Mouse (Mus musculus) limb, embryonic 10.5 days (tissue): ENCODE results near the gene Klhl41. TPM values are rescaled to one million over a fixed set of nuclear protein-coding genes. Genes with fewer than 3 reads are reported as not detected.
"Not testable (repeated sequence)": the region's sequence is repeated elsewhere in the genome, so short reads cannot be mapped to it uniquely, and the experiment has no call there.

Experiments used
- DNase-seq: peaks from one replicate; pipeline ENCODE4 v3.0.0-alpha.2; 2017; ENCODE audit warnings: low spot score
- H3K27ac ChIP-seq: fragments of 300-500 bp; sonication (generic); 2 replicates; pipeline ENCODE4 v1.5.1; 2016; ENCODE audit warnings: mild to moderate bottlenecking
- H3K27me3 ChIP-seq: fragments of 300-500 bp; sonication (generic); 2 replicates; pipeline ENCODE4 v1.6.1; 2016; ENCODE audit warnings: low read depth, mild to moderate bottlenecking; ENCODE audit not compliant: poor library complexity, severe bottlenecking
- H3K36me3 ChIP-seq: fragments of 300-500 bp; sonication (generic); 2 replicates; pipeline ENCODE4 v1.6.1; 2016; ENCODE audit warnings: mild to moderate bottlenecking, moderate library complexity
- H3K4me1 ChIP-seq: fragments of 300-500 bp; sonication (generic); 2 replicates; pipeline ENCODE4 v1.6.1; 2016
- H3K4me3 ChIP-seq: fragments of 300-500 bp; sonication (generic); 2 replicates; pipeline ENCODE4 v1.5.1; 2016; ENCODE audit warnings: mild to moderate bottlenecking, moderate library complexity
- H3K9me3 ChIP-seq: fragments of 300-500 bp; sonication (generic); replicated peaks from 2 replicates; pipeline ENCODE4 v1.6.1; 2016; ENCODE audit warnings: mild to moderate bottlenecking
- WGBS: fragments of 180-500 bp; shearing (Covaris S2); methylation state at CpG from one replicate; pipeline ENCODE4 v1.1.7; 2016; 5-methylcytosine and 5-hydroxymethylcytosine counted together
- polyA plus RNA-seq: library from polyadenylated mRNA; unstranded; fragments of >200 nt; fragmentation: Nextera tagmentation; extraction: Ambion mirVana; gene quantifications from 2 replicates; pipeline ENCODE4 v1.2.1, GENCODE M21; 2016

The Klhl41 gene
- polyA plus RNA-seq, 1 experiment from 2014 or later, result 1.1 TPM

GRCm38 (mm10) chr2:69663827-69664476 lies 6.0 kb upstream of the Klhl41 start:
- no peak for DNase-seq
- Histone ChIP-seq H3K4me1 (peaks cover 5% of the 10 kb centered on the region), H3K36me3 (peaks cover 48% of the 10 kb centered on the region), H3K27me3 (no peaks in the 10 kb centered on the region), H3K4me3 (no peak overlapping the region), H3K27ac (no peak overlapping the region), H3K9me3 (no peaks in the 10 kb centered on the region)
- WGBS, result 80% methylated on average over 13 of the region's 13 CpGs

DNA sequence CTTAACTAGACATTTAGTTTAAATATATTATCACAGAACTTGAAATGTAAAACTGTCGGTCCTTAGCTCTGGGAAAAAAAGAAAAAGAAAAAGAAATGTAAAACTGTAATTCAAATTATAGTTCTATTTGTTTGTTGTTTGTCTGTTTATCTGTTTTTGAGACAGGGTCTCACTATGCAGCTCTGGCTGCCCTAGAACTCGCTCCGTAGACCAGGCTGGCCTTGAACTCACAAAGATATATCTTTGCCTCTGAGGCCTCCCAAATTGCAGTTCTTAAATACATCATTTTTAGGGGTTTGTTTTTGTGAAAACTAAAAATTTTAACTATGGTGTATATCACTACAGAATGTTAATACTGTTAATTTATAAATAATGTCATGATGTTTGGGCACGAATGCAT lies 2.3 kb upstream of the Klhl41 start:
- Histone ChIP-seq H3K36me3 (peaks cover 29% of the 10 kb centered on the region), H3K4me3 (no peak overlapping the region), H3K9me3 (no peaks in the 10 kb centered on the region), H3K4me1 (peaks cover 5% of the 10 kb centered on the region), H3K27ac (no peak overlapping the region), H3K27me3 (no peaks in the 10 kb centered on the region)
- DNase-seq, result no peak
- 96% methylated on average over 4 of the region's 4 CpGs for WGBS

DNA sequence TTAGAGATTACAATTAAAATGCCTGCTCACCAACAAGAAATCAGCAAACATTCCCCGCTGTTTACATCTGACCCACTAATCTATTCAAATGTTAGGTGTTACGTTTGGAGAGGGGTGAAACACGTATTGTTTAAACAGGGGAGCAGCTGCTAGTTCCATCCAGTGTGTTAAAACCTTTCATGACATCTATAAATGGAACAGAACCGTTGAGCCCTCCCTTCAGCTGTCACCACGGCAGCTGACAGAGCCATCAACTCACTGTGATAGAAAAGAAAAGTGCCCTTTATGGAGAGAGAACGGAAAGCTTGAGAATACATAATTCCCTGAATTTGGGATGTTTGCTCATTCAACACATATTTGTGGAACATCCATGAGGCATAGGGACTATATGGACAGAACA lies 1.5 kb upstream of the Klhl41 start:
- Histone ChIP-seq H3K4me3 (no peak overlapping the region), H3K36me3 (peaks cover 23% of the 10 kb centered on the region), H3K4me1 (peaks cover 5% of the 10 kb centered on the region), H3K9me3 (no peaks in the 10 kb centered on the region), H3K27ac (no peak overlapping the region), H3K27me3 (no peaks in the 10 kb centered on the region)
- WGBS, result 91% methylated on average over 6 of the region's 6 CpGs
- DNase-seq, result no peak

GRCm38 (mm10) chr2:69673723-69674122 lies 3.8 kb downstream of the Klhl41 start:
- H3K9me3 ChIP-seq, result no peaks in the 10 kb centered on the region
- 81% methylated on average over 5 of the region's 5 CpGs for WGBS
- no peak for DNase-seq

GRCm38 (mm10) chr2:69675266-69675665 lies 5.3 kb downstream of the Klhl41 start:
- H3K4me3 ChIP-seq, result no peak overlapping the region
- no peaks in the 10 kb centered on the region for H3K27me3 ChIP-seq
- H3K9me3 ChIP-seq, result no peaks in the 10 kb centered on the region
- 94% methylated on average over 9 of the region's 9 CpGs for WGBS
- DNase-seq, result no peak
- H3K36me3 ChIP-seq, result peaks cover 5% of the 10 kb centered on the region; the same call in 1 of the 2 replicates
- no peaks in the 10 kb centered on the region for H3K4me1 ChIP-seq
- H3K27ac ChIP-seq, result no peak overlapping the region

More at GRCm38 (mm10) chr2:69673723-69674122, 3.8 kb downstream of the Klhl41 start:
- no peaks in the 10 kb centered on the region for H3K27me3 ChIP-seq
- no peak overlapping the region for H3K27ac ChIP-seq
- H3K4me1 ChIP-seq, result no peaks in the 10 kb centered on the region
- no peak overlapping the region for H3K4me3 ChIP-seq
- peaks cover 3% of the 10 kb centered on the region; the same call in 1 of the 2 replicates for H3K36me3 ChIP-seq

DNA sequence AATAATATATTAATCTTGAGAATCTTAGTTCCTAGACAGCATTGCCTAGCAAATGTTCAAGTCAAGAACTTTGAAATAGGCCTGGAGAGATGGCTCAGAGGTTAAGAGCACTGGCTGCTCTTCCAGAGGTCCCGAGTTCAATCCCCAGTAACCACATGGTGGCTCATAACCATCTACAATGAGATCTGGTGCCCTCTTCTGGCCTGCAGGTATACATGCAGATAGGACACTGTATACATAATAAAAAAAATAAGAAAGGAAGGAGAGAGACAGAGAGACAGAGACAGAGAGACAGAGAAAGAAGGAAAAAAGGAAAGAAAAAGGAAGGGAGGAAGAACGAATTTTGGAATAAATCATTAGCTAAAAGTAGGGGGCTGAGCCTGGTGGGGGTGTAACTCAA lies 6.8 kb downstream of the Klhl41 start:
- Histone ChIP-seq H3K4me1 (no peaks in the 10 kb centered on the region), H3K4me3 (no peak overlapping the region), H3K27me3 (no peaks in the 10 kb centered on the region), H3K9me3 (no peaks in the 10 kb centered on the region), H3K27ac (no peak overlapping the region), H3K36me3 (peaks cover 2% of the 10 kb centered on the region; the same call in 1 of the 2 replicates)
- 51% methylated on average over 2 of the region's 2 CpGs for WGBS
- no peak for DNase-seq

DNA sequence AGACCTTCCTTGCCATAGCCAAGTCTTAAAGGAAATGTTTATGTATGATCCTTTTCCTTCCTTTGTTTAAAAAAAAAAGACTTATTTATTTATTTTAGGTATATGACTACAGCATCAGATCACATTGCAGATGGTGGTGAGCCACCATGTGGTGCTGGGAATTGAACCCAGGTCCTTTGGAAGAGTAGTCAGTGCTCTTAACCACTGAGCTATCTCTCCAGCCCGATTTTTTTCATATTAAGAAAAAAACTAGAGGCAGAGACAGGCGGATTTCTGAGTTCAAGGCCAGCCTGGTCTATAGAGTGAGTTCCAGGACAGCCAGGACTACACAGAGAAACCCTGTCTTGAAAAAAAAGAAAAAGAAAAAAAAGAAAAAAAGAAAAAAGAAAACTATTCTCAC lies 7.3 kb downstream of the Klhl41 start:
- not testable (repeated sequence) for H3K36me3 ChIP-seq, H3K27me3 ChIP-seq, DNase-seq, H3K4me3 ChIP-seq, H3K27ac ChIP-seq, H3K9me3 ChIP-seq, H3K4me1 ChIP-seq
- 82% methylated on average over 2 of the region's 2 CpGs for WGBS

GRCm38 (mm10) chr2:69679990-69680389 lies 10.1 kb downstream of the Klhl41 start:
- Histone ChIP-seq H3K4me1 (no peaks in the 10 kb centered on the region), H3K36me3 (peaks cover 11% of the 10 kb centered on the region; the same call in 1 of the 2 replicates), H3K27me3 (no peaks in the 10 kb centered on the region), H3K9me3 (no peaks in the 10 kb centered on the region), H3K27ac (no peak overlapping the region), H3K4me3 (no peak overlapping the region)
- 64% methylated on average over 6 of the region's 6 CpGs for WGBS
- DNase-seq, result no peak

GRCm38 (mm10) chr2:69681931-69682330 lies 12.0 kb downstream of the Klhl41 start:
- no peak overlapping the region for H3K4me3 ChIP-seq
- DNase-seq, result no peak
- 92% methylated on average over 4 of the region's 4 CpGs for WGBS
- H3K27ac ChIP-seq, result no peak overlapping the region
- no peaks in the 10 kb centered on the region for H3K9me3 ChIP-seq
- no peaks in the 10 kb centered on the region for H3K27me3 ChIP-seq
- no peaks in the 10 kb centered on the region for H3K4me1 ChIP-seq
- H3K36me3 ChIP-seq, result peaks cover 17% of the 10 kb centered on the region

DNA sequence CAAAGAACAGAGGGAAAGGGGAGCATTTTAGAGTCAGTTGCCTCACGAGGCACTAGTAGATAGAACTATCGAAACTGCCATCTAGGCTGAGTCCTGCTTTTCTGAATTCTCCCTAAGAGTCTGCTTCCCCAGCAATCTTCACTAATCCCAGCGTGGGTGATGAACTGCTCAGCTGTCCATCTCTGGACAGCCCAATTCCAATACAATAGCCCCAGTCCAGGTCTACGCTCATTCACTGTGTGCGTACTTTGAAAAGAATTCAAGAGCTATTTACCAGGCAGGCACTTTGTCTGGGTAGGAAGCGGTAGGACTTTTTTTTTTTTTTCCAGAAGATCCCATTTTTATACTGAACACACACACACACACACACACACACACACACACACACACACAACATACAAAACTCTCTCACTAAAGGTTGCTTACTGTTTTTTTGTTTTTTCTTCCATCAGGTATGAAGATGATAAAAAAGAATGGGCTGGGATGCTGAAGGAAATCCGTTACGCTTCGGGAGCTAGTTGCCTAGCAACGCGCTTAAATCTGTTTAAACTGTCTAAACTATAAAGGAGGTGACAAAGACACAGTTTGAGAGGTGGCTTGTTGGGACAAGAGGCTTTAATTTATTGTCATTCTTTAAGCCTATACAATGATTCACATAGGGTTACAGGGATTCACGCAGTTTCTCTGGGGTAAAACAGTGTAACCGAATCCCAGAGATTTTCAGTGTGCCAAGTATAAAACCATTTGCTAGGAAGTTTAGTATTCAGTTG lies 13.3 kb downstream of the Klhl41 start:
- no peak overlapping the region for H3K27ac ChIP-seq
- no peaks in the 10 kb centered on the region for H3K4me1 ChIP-seq
- H3K36me3 ChIP-seq, result peaks cover 28% of the 10 kb centered on the region
- H3K27me3 ChIP-seq, result no peaks in the 10 kb centered on the region
- H3K4me3 ChIP-seq, result no peak overlapping the region
- H3K9me3 ChIP-seq, result no peaks in the 10 kb centered on the region
- 94% methylated on average over 13 of the region's 13 CpGs for WGBS
- DNase-seq, result no peak

GRCm38 (mm10) chr2:69684488-69684887 lies 14.6 kb downstream of the Klhl41 start:
- Histone ChIP-seq H3K36me3 (peaks cover 35% of the 10 kb centered on the region), H3K4me1 (no peaks in the 10 kb centered on the region), H3K27ac (no peak overlapping the region), H3K9me3 (no peaks in the 10 kb centered on the region), H3K4me3 (no peak overlapping the region), H3K27me3 (no peaks in the 10 kb centered on the region)
- no peak for DNase-seq
- 93% methylated on average over 3 of the region's 3 CpGs for WGBS

DNA sequence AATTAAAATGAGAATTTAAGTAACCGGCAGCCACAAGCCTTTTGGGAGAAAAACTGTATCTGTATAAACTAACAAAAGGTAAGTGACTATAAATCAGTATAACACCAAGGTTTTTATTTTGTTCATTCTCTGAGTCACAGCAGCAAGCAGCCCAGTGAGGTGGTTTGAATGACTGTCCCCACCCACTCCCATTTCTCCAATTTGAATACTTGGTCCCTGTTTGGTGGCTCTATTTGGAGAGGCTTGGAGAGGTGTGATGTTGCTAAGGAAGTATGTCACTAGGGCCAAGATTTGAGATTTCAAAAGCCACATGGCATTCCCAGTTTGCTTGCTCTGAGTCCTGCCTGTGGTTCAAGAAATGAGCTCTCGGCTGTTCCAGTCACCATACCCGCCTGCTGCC lies 20.3 kb downstream of the Klhl41 start:
- Histone ChIP-seq H3K27ac (no peak overlapping the region), H3K4me1 (no peaks in the 10 kb centered on the region), H3K9me3 (no peaks in the 10 kb centered on the region), H3K4me3 (no peak overlapping the region), H3K36me3 (peaks cover 68% of the 10 kb centered on the region), H3K27me3 (no peaks in the 10 kb centered on the region)
- no peak for DNase-seq
- WGBS, result 91% methylated on average over 3 of the region's 3 CpGs

DNA sequence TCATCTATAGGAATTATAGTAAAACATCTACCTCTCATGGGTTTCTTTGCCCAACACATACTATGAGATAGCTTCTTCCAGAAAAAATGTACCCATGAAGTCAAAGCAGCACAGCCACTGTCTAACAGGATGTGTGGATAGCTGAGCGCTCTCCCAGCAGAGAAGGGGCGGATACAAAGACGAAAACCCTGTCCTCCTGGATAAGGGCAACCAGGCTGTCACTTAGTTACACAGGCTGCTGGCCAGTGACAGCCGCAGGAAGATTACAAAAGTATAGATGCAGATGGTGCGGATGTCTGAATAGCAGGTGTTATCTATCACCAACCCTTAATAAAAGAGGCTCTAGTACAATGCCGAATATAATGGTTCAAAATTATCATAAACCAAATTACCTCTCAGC lies 20.9 kb downstream of the Klhl41 start:
- peaks cover 68% of the 10 kb centered on the region for H3K36me3 ChIP-seq
- no peak for DNase-seq
- H3K9me3 ChIP-seq, result no peaks in the 10 kb centered on the region
- whole genome bisulfite sequencing, result 97% methylated on average over 6 of the region's 6 CpGs
- H3K27me3 ChIP-seq, result no peaks in the 10 kb centered on the region
- no peaks in the 10 kb centered on the region for H3K4me1 ChIP-seq
- H3K4me3 ChIP-seq, result no peak overlapping the region
- no peak overlapping the region for H3K27ac ChIP-seq
